Mouse (Mus musculus) yolk sac, embryonic 10.5 days (tissue): ENCODE data around the gene Wdr76.
"Not testable (repeated sequence)": the region's sequence is repeated elsewhere in the genome, so short reads cannot be mapped to it uniquely, and the experiment has no call there.

ENCODE experiments used
- DNase-seq: peaks from one replicate; pipeline ENCODE4 v3.0.0-alpha.2; 2017; ENCODE audit warnings: low spot score

Wdr76 gene

GRCm38 (mm10) chr2:121505942-121506882 is at the start of gene Wdr76, which contains the start of gene Mfap1a:
TSS of gene Wdr76 (plus strand) at chr2:121506723.
TSS of gene Mfap1a (minus strand) at chr2:121506665.
- DNase-seq, result peak; percentile 89

- no peak for DNase-seq
Observed at GRCm38 (mm10) chr2:121460071-121460470, 46.5 kb upstream of the Wdr76 start.

GRCm38 (mm10) chr2:121468982-121469381 is 37.5 kb upstream of the Wdr76 start:
- DNase-seq, result not testable (repeated sequence)

GRCm38 (mm10) chr2:121472783-121473182 is 33.7 kb upstream of the Wdr76 start:
- DNase-seq, result not testable (repeated sequence)

GRCm38 (mm10) chr2:121473301-121474179 is 33.0 kb upstream of the Wdr76 start, which contains the start of gene Mfap1b:
TSS of gene Mfap1b (minus strand) at chr2:121474067.
- DNase-seq, result peak; percentile 85

GRCm38 (mm10) chr2:121474180-121474535 is 32.4 kb upstream of the Wdr76 start:
- no peak for DNase-seq

GRCm38 (mm10) chr2:121475306-121475705 is 31.2 kb upstream of the Wdr76 start:
- not testable (repeated sequence) for DNase-seq

GRCm38 (mm10) chr2:121477491-121478266 is 28.8 kb upstream of the Wdr76 start:
- no peak for DNase-seq

GRCm38 (mm10) chr2:121480498-121480897 is 26.0 kb upstream of the Wdr76 start:
- no peak for DNase-seq

GRCm38 (mm10) chr2:121480916-121481315 is 25.6 kb upstream of the Wdr76 start:
- not testable (repeated sequence) for DNase-seq

- no peak for DNase-seq
Observed at GRCm38 (mm10) chr2:121483576-121483975, 22.9 kb upstream of the Wdr76 start.

GRCm38 (mm10) chr2:121484403-121484802 is 22.1 kb upstream of the Wdr76 start:
- not testable (repeated sequence) for DNase-seq

- not testable (repeated sequence) for DNase-seq
Observed at GRCm38 (mm10) chr2:121501550-121501949, 5.0 kb upstream of the Wdr76 start.

GRCm38 (mm10) chr2:121507173-121507950 is 839 bp downstream of the Wdr76 start:
- peak; percentile 22 for DNase-seq

- DNase-seq, result no peak
Observed at GRCm38 (mm10) chr2:121507951-121508330, 1.4 kb downstream of the Wdr76 start.

GRCm38 (mm10) chr2:121509584-121509983 is 3.1 kb downstream of the Wdr76 start:
- DNase-seq, result peak; percentile 62

GRCm38 (mm10) chr2:121511401-121511800 is 4.9 kb downstream of the Wdr76 start:
- DNase-seq, result no peak

GRCm38 (mm10) chr2:121512991-121513765 is 6.7 kb downstream of the Wdr76 start:
- DNase-seq, result not testable (repeated sequence)

GRCm38 (mm10) chr2:121514211-121514610 is 7.7 kb downstream of the Wdr76 start:
- DNase-seq, result no peak

GRCm38 (mm10) chr2:121518106-121518505 is 11.6 kb downstream of the Wdr76 start:
- no peak for DNase-seq
